ENCODE assay signal across 15 mouse cellular contexts in the genomic region with DNA sequence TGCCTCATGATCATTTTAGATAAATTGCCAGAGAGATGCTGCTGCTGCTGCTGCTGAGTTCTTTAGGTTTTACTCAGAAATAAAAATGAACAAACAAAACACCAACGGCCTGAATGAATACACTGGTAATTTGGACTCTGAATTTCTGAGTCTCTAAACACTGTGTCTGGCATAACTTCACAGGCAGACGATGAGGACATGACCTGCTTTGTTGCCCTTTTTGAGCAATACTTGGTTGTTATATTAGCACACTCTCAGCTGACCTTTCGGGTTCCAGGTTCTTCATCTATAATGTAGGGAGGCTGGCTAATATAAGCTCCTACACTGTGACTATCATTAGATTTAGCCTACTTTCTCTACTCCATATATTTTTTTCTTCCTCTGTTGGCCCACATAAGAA.
"Had no signal": no experiment of that assay in that cellular context is flagged by ENCODE, and none has a peak within 500 bp of the region (broad histone marks: within the 10 kb centered on the region; RNA-seq: fewer than 3 reads in every experiment).

No protein-coding gene starts in this region.

- H3K9me3 ChIP-seq: megakaryocyte, embryonic 14.5 days; midbrain, embryonic 13.5 days; midbrain, embryonic 15.5 days; neural tube, embryonic 12.5 days had no signal

- H3K4me1 ChIP-seq: midbrain, embryonic 15.5 days; neural tube, embryonic 12.5 days had no signal

- H3K4me3 ChIP-seq: megakaryocyte, embryonic 14.5 days; midbrain, embryonic 13.5 days; midbrain, embryonic 15.5 days; neural tube, embryonic 12.5 days had no signal

- H3K36me3 ChIP-seq: midbrain, embryonic 13.5 days; midbrain, embryonic 15.5 days; neural tube, embryonic 12.5 days had no signal

- H3K27me3 ChIP-seq: megakaryocyte, embryonic 14.5 days; midbrain, embryonic 13.5 days; midbrain, embryonic 15.5 days; neural tube, embryonic 12.5 days had no signal

- ATAC-seq: midbrain, embryonic 13.5 days; midbrain, embryonic 15.5 days had no signal

- DNase-seq: lung, embryonic 14.5 days; lung, postnatal 14 days; right cerebral cortex, postnatal 14 days; right cerebral cortex, postnatal 4 days; spleen, adult 18-20 months; thymus, adult 18-20 months; thymus, postnatal 14 days; thymus, postnatal 36 days had no signal

- H3K27ac ChIP-seq: liver, embryonic 14.5 days; macrophage; midbrain, embryonic 13.5 days; midbrain, embryonic 15.5 days; neural tube, embryonic 12.5 days had no signal

- H3K4me2 ChIP-seq: lung, embryonic 14.5 days; midbrain, embryonic 11.5 days; midbrain, embryonic 13.5 days; midbrain, embryonic 15.5 days; neural tube, embryonic 12.5 days had no signal

- H3K9ac ChIP-seq: liver, embryonic 14.5 days; lung, embryonic 14.5 days; midbrain, embryonic 13.5 days; midbrain, embryonic 15.5 days; neural tube, embryonic 12.5 days had no signal
